In the genomic region with DNA sequence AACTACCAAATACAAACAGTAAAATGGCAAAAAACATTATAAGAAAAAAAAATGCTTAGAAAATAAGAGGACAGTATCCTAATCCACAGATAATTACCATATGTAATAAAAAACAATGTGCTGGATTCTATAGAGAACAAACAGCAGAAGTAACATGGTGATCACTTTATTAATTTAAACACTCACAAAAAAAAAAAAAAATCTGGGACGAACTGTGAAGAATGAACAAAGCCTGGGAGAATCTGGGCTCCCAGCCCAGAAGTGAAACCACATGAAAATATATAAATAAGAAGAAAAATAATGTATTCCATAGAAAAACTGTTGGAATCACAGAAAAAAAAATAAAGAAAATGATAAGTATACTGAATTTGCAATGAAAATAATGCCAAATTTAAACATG, we compare ENCODE assay signal across 16 mouse cellular contexts.
"Had no signal": no experiment of that assay in that cellular context is flagged by ENCODE, and none has a peak within 500 bp of the region (broad histone marks: within the 10 kb centered on the region; RNA-seq: fewer than 3 reads in every experiment).

No protein-coding gene starts in this region.

- DNase-seq: kidney, adult 9 months; kidney, postnatal 36 days; layer of hippocampus, adult 9-11 months; layer of hippocampus, postnatal 36 days; lung, postnatal 4 days; midbrain, embryonic 14.5 days; retina, postnatal 1 day; right cerebral cortex, postnatal 4 days; spleen, adult 18-20 months had no signal

- H3K36me3 ChIP-seq: limb, embryonic 15.5 days; liver, embryonic 12.5 days; midbrain, embryonic 10.5 days; neural tube, embryonic 13.5 days; stomach, embryonic 15.5 days had no signal

- H3K4me1 ChIP-seq: limb, embryonic 15.5 days; liver, embryonic 12.5 days; midbrain, embryonic 10.5 days; neural tube, embryonic 13.5 days; stomach, embryonic 15.5 days had no signal

- H3K4me2 ChIP-seq: limb, embryonic 15.5 days; liver, embryonic 12.5 days; neural tube, embryonic 13.5 days; stomach, embryonic 15.5 days had no signal

- H3K4me3 ChIP-seq: limb, embryonic 15.5 days; liver, embryonic 12.5 days; midbrain, embryonic 10.5 days; neural tube, embryonic 13.5 days; stomach, embryonic 15.5 days had no signal

- H3K27ac ChIP-seq: kidney, postnatal 0 days; limb, embryonic 15.5 days; liver, embryonic 12.5 days; midbrain, embryonic 10.5 days; neural tube, embryonic 13.5 days; stomach, embryonic 15.5 days had no signal

- H3K9ac ChIP-seq: limb, embryonic 15.5 days; liver, embryonic 12.5 days; neural tube, embryonic 13.5 days; stomach, embryonic 15.5 days had no signal

- ATAC-seq: intestine, postnatal 0 days; liver, embryonic 12.5 days had no signal

- H3K27me3 ChIP-seq: limb, embryonic 15.5 days; liver, embryonic 12.5 days; neural tube, embryonic 13.5 days; stomach, embryonic 15.5 days had no signal

- H3K9me3 ChIP-seq: limb, embryonic 15.5 days; liver, embryonic 12.5 days; midbrain, embryonic 10.5 days; neural tube, embryonic 13.5 days; stomach, embryonic 15.5 days had no signal
